Mouse (Mus musculus) bone marrow macrophage, adult 2 months (primary cell): ENCODE data around the gene Ghitm. TPM values are rescaled to one million over a fixed set of nuclear protein-coding genes. Genes with fewer than 3 reads are reported as not detected.

Experiments
- H3K27ac ChIP-seq: 2 replicates; pipeline ENCODE4 v1.5.1; 2012; ENCODE audit warnings: low read depth, low read length; ENCODE audit not compliant: insufficient read depth
- H3K4me1 ChIP-seq: 2 replicates; pipeline ENCODE4 v1.6.1; 2012; ENCODE audit warnings: low read length; ENCODE audit not compliant: control insufficient read depth, insufficient read depth
- H3K4me3 ChIP-seq: 2 replicates; pipeline ENCODE4 v1.5.1; 2012; ENCODE audit warnings: mild to moderate bottlenecking, low read length, moderate library complexity; ENCODE audit not compliant: insufficient read depth
- CTCF ChIP-seq: IDR thresholded peaks from 2 replicates; pipeline ENCODE4 v1.5.1; 2012; ENCODE audit warnings: low read depth, mild to moderate bottlenecking, low read length, moderate library complexity
- POLR2A ChIP-seq: IDR thresholded peaks from 2 replicates; pipeline ENCODE4 v1.6.1; 2012; ENCODE audit warnings: mild to moderate bottlenecking, low read depth, low read length, borderline replicate concordance
- polyA plus RNA-seq: library from polyadenylated mRNA; stranded (reverse); fragments of >200 nt; gene quantifications from 2 replicates; pipeline ENCODE4 v1.2.4, GENCODE M21; 2012; ENCODE audit not compliant: missing spikeins, insufficient read depth, insufficient read length

Ghitm gene
- polyA plus RNA-seq, 1 experiment = 144 TPM

DNA sequence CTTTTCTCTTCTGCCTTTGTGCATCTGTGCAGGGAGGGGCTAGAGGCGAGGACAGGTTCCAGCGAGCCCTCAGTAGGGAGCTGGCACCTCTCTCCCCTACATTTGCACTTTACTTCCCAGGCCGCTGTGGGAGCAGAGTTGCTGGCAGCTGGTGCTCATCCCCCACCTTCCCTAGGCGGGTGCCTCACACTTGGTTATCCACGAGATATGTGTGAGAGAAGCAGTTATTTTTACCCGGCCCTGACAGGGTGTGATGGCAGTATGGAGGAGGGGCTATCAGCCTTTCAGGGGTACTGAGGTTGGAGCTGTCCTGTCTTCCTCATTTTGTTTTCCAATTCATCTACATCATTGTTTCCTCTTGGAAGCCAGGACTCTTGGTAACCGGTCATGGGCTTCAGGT, 29.2 kb downstream of the Ghitm start:
- peaks cover 10% of the 10 kb centered on the region for H3K4me1 ChIP-seq
- no peak overlapping the region for H3K4me3 ChIP-seq
- TF ChIP-seq POLR2A (no peak), CTCF (no peak)
- no peak overlapping the region for H3K27ac ChIP-seq

DNA sequence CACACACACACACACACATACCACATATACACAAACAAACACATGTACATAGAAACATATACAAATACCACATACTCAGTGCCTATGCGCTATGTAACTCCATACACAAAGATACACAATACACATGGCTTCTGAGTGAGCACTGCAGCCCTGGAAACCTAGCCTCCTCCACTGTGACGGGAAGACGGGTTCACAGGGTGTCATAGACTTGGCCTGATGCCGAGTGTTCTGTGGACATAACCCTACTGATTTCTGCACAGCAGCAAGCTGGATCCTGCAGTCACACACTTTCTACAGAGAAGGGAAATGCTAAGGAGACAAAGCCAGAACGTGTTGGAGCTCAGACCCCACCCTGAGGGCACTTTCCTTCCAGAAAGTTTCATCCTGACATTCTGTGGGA, 30.3 kb downstream of the Ghitm start:
- H3K27ac ChIP-seq = no peak overlapping the region
- TF ChIP-seq POLR2A (no peak), CTCF (no peak)
- no peak overlapping the region for H3K4me3 ChIP-seq
- peaks cover 5% of the 10 kb centered on the region for H3K4me1 ChIP-seq

DNA sequence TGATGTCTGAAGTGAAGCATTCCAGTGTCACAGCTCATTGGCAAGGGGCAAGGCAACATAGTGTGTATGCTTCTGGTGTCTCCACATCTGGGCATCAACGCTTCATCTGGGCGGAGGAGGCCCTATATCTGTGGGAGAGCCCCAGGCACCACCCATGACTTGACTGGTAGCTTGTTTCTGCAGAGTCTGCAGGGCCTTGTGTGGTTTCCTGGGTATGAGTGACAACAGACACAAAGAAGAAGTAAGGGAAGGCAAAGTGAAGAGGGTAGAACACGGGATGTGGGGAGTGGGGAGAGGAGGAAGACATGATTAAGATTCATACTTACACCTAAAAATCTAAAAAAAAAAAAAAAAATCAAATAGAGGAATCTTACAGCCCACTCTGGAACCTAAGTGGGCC, 32.6 kb downstream of the Ghitm start:
- Histone ChIP-seq H3K4me1 (no peaks in the 10 kb centered on the region), H3K4me3 (no peak overlapping the region)

DNA sequence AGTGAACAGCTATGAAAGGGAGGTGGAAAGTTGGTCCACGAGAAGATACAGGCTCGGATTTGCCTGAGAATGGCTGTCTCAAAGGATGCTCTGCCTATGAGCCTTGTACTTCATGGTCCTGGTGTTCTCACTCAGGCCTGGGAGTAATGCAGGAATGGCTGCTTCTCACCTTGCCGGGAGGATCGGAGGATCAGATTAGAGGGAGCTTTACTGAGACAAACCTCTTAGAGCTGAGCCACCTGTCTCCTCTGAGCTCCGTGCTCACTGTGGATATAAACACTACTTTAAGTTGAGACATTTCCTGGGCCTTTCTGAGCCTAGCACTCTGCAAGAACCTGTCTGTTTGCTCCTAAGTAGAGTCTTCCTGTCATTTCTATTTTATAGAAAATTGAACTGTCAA, 33.5 kb downstream of the Ghitm start:
- H3K27ac ChIP-seq = no peak overlapping the region
- H3K4me1 ChIP-seq = no peaks in the 10 kb centered on the region
- TF ChIP-seq POLR2A (no peak), CTCF (no peak)
- no peak overlapping the region for H3K4me3 ChIP-seq

More for the DNA sequence above, 32.6 kb downstream of the Ghitm start:
- no peak overlapping the region for H3K27ac ChIP-seq
- TF ChIP-seq POLR2A (no peak), CTCF (no peak)

DNA sequence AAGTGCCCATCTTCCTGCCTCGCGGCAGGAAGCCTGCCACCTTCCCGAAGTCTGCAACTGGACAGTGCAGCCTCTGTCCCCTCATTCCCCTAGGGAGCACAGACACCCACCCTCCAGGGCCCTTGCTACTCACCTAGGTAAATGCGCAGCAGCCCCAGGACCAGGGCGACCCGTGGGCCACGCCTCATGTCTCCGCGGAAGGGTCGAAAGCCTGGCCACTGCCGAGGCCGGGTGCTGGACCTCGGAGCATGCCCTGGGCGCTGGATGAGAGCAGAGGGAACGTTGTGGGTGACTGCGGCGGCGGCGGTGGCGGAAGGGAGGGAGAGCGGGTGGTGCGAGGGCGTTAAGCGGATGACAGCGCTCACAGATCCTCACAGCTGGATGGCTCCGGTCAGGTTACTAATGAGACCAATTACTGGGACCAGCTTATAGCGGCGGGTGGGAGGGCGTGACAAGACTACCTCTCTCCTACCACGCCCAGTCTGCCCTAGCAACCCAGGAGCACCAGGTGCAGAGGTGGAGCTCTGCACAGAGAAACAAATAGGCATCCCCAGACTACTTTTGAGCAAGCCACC, 37.0 kb downstream of the Ghitm start, which contains the start of gene Cdhr1:
TSS of gene Cdhr1 (minus strand) at position 392 of the 575 bp plus-strand sequence.
- no peaks in the 10 kb centered on the region for H3K4me1 ChIP-seq
- H3K27ac ChIP-seq = no peak within 1 kb of the TSS
- H3K4me3 ChIP-seq = no peak within 1 kb of the TSS
- no peak for TF ChIP-seq POLR2A
- no peak for TF ChIP-seq CTCF

DNA sequence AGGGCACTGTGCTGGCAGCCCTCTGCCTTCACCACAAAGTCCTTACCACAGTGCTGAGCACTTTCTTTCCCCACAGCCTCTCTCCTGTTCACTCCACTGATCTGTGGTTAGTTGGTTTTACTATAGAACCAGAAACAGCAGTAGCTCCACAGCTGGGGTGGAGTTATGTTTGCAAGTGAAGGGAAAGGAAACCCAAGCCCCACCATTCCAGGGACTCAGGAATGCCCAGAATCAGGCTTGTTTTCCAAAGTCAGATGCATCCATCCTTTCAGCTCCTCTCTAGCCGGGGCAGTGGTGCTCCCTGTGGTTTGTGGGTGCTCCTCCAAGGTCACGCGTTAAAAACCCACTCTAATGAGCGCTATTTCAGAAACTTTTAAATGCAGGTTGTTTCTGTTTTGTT, 39.5 kb downstream of the Ghitm start:
- no peak overlapping the region for H3K4me3 ChIP-seq
- TF ChIP-seq POLR2A = no peak
- no peak for TF ChIP-seq CTCF
- no peak overlapping the region for H3K27ac ChIP-seq
- no peaks in the 10 kb centered on the region for H3K4me1 ChIP-seq

DNA sequence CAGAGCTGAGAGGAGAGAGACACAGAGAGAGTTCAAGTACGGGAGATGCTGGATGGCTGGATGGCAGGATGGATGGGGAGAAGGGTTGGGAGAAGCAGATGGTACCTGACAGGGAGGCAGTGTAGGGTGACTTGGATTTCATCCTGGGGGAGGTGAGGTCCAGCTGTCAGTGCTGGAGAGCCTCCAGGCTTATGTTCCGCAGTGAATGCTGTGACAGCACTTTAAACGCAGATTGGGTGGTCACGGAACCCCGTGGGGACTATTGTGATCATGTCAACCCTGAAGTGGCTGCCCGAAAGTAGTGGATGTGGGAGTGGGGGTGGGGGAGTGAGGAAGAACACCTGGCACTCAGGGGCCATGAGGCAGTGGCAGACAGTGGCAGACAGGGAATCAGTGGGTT, 40.6 kb downstream of the Ghitm start:
- no peak for TF ChIP-seq CTCF
- TF ChIP-seq POLR2A = no peak
- Histone ChIP-seq H3K4me3 (no peak overlapping the region), H3K4me1 (no peaks in the 10 kb centered on the region), H3K27ac (no peak overlapping the region)

DNA sequence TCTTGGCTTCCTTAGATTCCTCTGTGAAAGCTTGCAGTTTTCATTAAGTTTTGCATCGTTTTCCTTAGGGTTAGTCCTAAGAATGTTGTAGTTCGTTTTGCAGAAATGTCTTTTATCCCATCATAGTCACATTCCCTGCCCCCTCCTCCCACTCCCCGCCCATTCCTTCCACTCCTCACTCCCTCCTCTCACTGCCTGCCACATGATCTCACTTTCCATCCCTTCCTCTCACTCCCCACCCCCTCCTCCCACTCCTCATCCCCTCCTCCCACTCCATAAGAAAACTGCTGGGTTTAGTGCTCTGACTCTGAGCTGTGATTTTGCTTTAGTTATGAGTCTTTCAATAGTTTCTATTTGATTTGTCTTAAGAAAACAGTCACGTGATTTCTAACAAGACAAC, 51.3 kb downstream of the Ghitm start:
- H3K27ac ChIP-seq = no peak overlapping the region
- no peaks in the 10 kb centered on the region for H3K4me1 ChIP-seq
- no peak overlapping the region for H3K4me3 ChIP-seq
- TF ChIP-seq POLR2A (no peak), CTCF (no peak)

DNA sequence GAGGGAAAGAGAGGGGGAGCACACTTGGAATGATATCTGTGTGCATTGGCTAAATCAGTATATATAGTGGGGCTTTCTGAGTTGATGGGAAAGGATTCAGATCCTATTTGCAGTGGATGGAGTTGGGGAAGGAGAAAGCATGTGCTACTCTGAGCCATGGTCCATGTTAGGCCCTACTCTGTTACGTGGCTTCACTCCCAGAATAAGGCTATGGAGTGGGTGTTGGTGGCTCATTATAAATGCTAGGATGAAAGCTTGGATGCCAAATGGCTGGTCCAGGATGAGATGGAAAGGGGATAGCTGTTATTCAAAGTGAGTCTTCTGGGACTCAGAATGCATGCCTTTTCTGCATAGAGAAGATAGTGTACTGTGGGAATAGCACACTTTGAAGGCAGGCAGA, 54.3 kb downstream of the Ghitm start:
- TF ChIP-seq CTCF (no peak), POLR2A (no peak)
- Histone ChIP-seq H3K27ac (no peak overlapping the region), H3K4me1 (no peaks in the 10 kb centered on the region), H3K4me3 (no peak overlapping the region)

Other genes starting within 250 kb of the Ghitm start
- 12.3 and 12.5 TPM in 2 replicates for gene Ccser2, start 166.5 kb downstream of the Ghitm start, polyA plus RNA-seq
- gene Rgr, start 86.3 kb downstream of the Ghitm start, polyA plus RNA-seq = not detected in 2 replicates
- gene Lrit1, start 80.4 kb downstream of the Ghitm start, polyA plus RNA-seq = not detected in 2 replicates
- not detected in 2 replicates for gene Lrit2, start 67.3 kb downstream of the Ghitm start, polyA plus RNA-seq
- 0.12 TPM in 1 of 2 replicates, not detected in the other for gene Cdhr1, start 36.9 kb downstream of the Ghitm start, polyA plus RNA-seq
- 5.2 and 6.2 TPM in 2 replicates for gene 2610528A11Rik, start 21.2 kb downstream of the Ghitm start, polyA plus RNA-seq